Mouse (Mus musculus): ENCODE results near the gene Has3. TPM values are rescaled to one million over a fixed set of nuclear protein-coding genes. Genes with fewer than 3 reads are reported as not detected.

Has3 gene
- polyA plus RNA-seq, 1 experiment from 2014 or later = 0.10 TPM

DNA sequence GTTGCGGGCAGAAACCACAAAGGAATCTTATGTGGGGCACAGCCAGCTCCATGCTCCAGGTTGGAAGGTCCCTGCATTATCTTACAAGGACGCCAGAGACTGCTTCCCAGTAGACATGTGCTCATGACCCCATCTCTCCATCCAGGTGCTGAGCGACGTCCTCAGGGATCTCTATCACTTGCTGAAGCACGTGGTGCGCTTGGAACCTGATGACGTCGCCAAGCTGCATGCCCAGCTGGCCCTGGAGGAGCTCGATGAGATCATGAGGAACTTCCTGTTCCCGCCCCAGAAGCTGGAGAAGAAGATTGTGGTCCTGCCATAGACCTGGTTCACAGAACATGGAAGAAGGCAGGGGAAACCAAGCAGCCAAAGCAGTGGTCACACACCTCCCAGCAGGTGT, 20.0 kb upstream of the Has3 start:
- WGBS = 95% methylated on average over 10 of the region's 10 CpGs
- no peak for ATAC-seq (ENCODE audit: low FRiP score)
- no peak overlapping the region for H3K27ac ChIP-seq (ENCODE audit: low read depth, low read length)

DNA sequence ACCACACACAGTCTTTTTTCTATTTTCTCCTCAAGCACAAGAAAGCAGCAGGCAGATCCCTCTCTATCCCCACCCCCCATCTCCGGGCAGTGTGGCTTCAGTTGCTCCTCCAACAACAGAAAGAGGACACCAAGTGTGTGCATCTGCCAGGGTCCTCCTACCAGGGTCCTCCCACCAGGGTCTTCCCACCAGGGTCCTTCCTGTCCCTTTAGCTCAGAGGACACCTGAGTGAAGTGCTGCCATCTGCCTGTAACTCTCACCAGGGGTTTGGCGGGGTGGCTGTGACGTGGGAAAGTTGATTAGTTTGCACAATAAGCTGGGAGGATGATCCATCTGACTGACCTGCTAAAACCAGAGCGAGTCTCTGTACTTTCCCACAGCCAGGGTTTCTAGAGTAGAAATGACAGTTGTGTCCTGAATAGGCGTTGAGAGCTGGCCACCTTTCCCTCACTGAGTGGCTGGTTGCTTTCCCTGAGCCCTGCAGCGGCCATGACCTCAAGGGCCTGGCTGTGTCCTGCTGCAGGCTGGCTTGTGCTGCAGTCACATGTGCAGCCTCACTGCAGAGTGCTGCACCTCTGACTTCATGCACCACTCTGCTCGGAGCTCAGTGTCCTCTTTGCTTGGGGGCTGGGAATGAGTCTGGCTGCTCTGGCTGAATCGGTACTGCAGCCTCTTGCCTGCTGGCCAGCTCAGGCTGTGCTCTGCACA, 15.4 kb upstream of the Has3 start:
- 48% methylated on average over 8 of the region's 8 CpGs for WGBS
- ATAC-seq (ENCODE audit: low FRiP score) (no peak), DNase-seq (ENCODE audit: low spot score, missing footprints) (no peak)
- Histone ChIP-seq H3K27me3 (ENCODE audit: control insufficient read depth, insufficient read depth, low read length) (no peaks in the 10 kb centered on the region), H3K4me1 (ENCODE audit: control insufficient read depth, insufficient read depth, low read length) (no peaks in the 10 kb centered on the region), H3K4me3 (ENCODE audit: low read depth, low read length) (no peak overlapping the region), H3K4me2 (no peak overlapping the region), H3K9ac (ENCODE audit: low read length) (no peak overlapping the region), H3K36me3 (ENCODE audit: control insufficient read depth, insufficient read depth, low read length) (no peaks in the 10 kb centered on the region; the same call in 1 of the 2 replicates), H3K9me3 (ENCODE audit: control insufficient read depth, low read length) (no peaks in the 10 kb centered on the region), H3K27ac (ENCODE audit: low read depth, low read length) (no peak overlapping the region)

More for the DNA sequence above, 20.0 kb upstream of the Has3 start:
- no peak overlapping the region for H3K9ac ChIP-seq (ENCODE audit: low read length)
- H3K4me2 ChIP-seq = no peak overlapping the region
- no peak overlapping the region for H3K4me3 ChIP-seq (ENCODE audit: low read depth, low read length)
- no peaks in the 10 kb centered on the region for H3K9me3 ChIP-seq (ENCODE audit: control insufficient read depth, low read length)
- no peak for DNase-seq (ENCODE audit: low spot score, missing footprints)
- no peaks in the 10 kb centered on the region for H3K4me1 ChIP-seq (ENCODE audit: control insufficient read depth, insufficient read depth, low read length)
- H3K36me3 ChIP-seq (ENCODE audit: control insufficient read depth, insufficient read depth, low read length) = no peaks in the 10 kb centered on the region
- H3K27me3 ChIP-seq (ENCODE audit: control insufficient read depth, insufficient read depth, low read length) = no peaks in the 10 kb centered on the region

DNA sequence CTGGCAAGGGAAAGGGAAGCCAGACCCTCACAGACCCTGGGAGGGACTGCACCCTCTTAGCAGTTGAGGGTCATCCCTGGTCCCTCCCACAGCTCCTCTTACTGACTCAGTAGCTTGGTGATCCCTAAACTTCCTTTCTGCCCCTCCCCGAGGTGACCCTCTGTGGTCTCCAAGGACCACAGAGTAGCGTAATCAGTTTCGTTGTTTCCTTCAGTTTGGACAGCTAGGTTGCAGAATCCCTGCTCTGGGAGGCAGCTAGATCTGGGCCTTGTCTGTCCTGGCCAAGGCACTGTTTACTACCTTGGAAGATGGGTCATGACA, 14.8 kb upstream of the Has3 start:
- H3K4me3 ChIP-seq (ENCODE audit: low read depth, low read length) = no peak overlapping the region
- no peak overlapping the region for H3K4me2 ChIP-seq
- H3K27ac ChIP-seq (ENCODE audit: low read depth, low read length) = no peak overlapping the region
- no peaks in the 10 kb centered on the region; the same call in 1 of the 2 replicates for H3K36me3 ChIP-seq (ENCODE audit: control insufficient read depth, insufficient read depth, low read length)
- H3K27me3 ChIP-seq (ENCODE audit: control insufficient read depth, insufficient read depth, low read length) = no peaks in the 10 kb centered on the region
- H3K9ac ChIP-seq (ENCODE audit: low read length) = no peak overlapping the region
- DNase-seq (ENCODE audit: low spot score, missing footprints) = no peak
- no peaks in the 10 kb centered on the region for H3K9me3 ChIP-seq (ENCODE audit: control insufficient read depth, low read length)
- H3K4me1 ChIP-seq (ENCODE audit: control insufficient read depth, insufficient read depth, low read length) = no peaks in the 10 kb centered on the region
- ATAC-seq (ENCODE audit: low FRiP score) = no peak
- WGBS = 82% methylated on average over 3 of the region's 3 CpGs

DNA sequence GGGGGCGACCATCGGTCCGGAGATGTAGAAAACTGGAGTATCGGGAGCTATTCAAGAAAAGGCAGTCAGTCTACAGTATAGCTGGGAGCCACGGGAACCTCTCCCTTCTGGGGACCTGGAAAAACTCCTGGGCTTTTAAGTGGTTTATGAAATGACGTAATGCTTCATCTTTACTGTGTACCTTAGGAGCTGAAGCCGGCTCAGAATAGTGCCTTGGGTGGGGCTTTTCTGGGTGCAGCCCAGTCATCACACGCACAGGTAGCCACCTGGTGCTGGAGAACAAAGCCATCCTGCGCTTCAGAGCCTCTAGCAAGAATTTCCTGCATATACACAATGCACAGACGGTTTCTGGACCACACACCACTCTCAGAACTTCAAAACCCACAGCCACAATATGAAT, 7.2 kb upstream of the Has3 start:
- no peaks in the 10 kb centered on the region for H3K4me1 ChIP-seq (ENCODE audit: control insufficient read depth, insufficient read depth, low read length)
- DNase-seq (ENCODE audit: low spot score, missing footprints) (no peak), ATAC-seq (ENCODE audit: low FRiP score) (no peak)
- no peak overlapping the region for H3K4me2 ChIP-seq
- H3K27ac ChIP-seq (ENCODE audit: low read depth, low read length) = no peak overlapping the region
- H3K27me3 ChIP-seq (ENCODE audit: control insufficient read depth, insufficient read depth, low read length) = no peaks in the 10 kb centered on the region
- no peaks in the 10 kb centered on the region for H3K9me3 ChIP-seq (ENCODE audit: control insufficient read depth, low read length)
- no peak overlapping the region for H3K4me3 ChIP-seq (ENCODE audit: low read depth, low read length)
- no peak overlapping the region for H3K9ac ChIP-seq (ENCODE audit: low read length)
- 92% methylated on average over 10 of the region's 10 CpGs for WGBS
- no peaks in the 10 kb centered on the region for H3K36me3 ChIP-seq (ENCODE audit: control insufficient read depth, insufficient read depth, low read length)

DNA sequence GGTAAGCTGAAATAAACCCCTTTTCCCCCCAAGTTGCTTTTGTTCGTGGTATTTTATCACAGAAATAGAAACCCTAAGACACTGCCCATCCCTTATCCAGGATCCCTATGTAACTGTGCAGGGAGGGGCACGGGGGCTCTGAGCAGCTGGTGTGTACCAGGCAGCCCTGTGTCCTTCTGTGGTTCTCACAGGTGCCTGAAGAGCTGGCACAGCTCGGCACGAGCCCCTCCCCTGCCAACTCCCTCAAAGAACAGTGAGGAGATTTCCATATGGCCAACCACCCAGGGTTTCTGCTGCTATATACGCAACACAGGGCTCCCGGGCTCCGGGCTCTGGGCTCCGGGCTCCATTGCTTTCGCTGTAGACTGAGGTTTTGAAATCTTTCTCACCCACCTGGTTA, 4.7 kb upstream of the Has3 start:
- no peaks in the 10 kb centered on the region for H3K36me3 ChIP-seq (ENCODE audit: control insufficient read depth, insufficient read depth, low read length)
- H3K9ac ChIP-seq (ENCODE audit: low read length) = no peak overlapping the region
- H3K27me3 ChIP-seq (ENCODE audit: control insufficient read depth, insufficient read depth, low read length) = peaks cover 15% of the 10 kb centered on the region
- WGBS = 81% methylated on average over 9 of the region's 9 CpGs
- H3K27ac ChIP-seq (ENCODE audit: low read depth, low read length) = no peak overlapping the region
- no peak overlapping the region for H3K4me3 ChIP-seq (ENCODE audit: low read depth, low read length)
- DNase-seq (ENCODE audit: low spot score, missing footprints) (no peak), ATAC-seq (ENCODE audit: low FRiP score) (no peak)
- no peak overlapping the region for H3K4me2 ChIP-seq
- H3K9me3 ChIP-seq (ENCODE audit: control insufficient read depth, low read length) = no peaks in the 10 kb centered on the region
- peaks cover 3% of the 10 kb centered on the region; the same call in 1 of the 2 replicates for H3K4me1 ChIP-seq (ENCODE audit: control insufficient read depth, insufficient read depth, low read length)

DNA sequence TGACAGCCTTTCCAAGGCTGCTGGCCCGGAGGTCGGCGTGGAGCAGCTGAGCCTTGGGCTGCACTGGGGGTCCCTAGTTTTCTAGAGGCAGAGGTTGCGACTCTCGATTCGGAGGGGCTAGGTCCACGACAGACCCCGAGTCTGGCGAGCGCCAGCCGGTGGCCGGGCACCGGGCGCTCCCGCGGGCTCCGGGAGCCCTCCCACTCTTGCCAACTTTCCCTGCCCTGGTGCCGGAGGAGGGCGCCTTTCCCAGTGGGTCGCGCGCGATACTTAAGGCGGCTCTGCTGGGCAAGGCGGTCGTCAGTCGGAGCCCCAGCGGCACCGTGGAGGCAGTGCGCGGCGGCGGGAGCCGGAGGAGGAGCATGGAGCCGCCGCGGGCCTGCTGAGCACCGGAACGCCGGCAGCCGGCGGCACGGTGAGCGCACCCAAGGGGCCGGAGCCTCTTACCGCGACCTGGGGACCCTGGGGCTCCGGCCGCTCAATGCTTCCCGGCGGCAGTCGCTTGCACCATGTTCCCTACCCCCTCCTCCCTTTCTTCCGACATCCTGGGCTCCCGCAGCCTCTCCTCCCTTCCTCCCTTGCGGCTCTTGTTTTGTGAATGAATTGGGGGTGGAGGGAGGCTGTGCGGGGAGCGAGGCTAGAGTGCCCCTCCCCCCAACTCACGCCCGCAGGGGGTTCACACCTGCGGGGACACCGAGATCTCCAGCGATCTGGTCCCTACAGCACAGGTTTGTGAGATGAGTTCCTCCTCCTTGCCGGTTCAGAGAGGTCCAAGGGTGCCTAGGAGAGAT, 690 bp downstream of the Has3 start:
- ATAC-seq (ENCODE audit: low FRiP score) (peak; percentile 74), DNase-seq (ENCODE audit: low spot score, missing footprints) (peak; percentile 95)
- WGBS = under 1% methylated on average over 60 of the region's 63 CpGs
- Histone ChIP-seq H3K27ac (ENCODE audit: low read depth, low read length) (no peak overlapping the region), H3K36me3 (ENCODE audit: control insufficient read depth, insufficient read depth, low read length) (peaks cover 3% of the 10 kb centered on the region; the same call in 1 of the 2 replicates), H3K4me2 (peak overlapping the region; percentile 97), H3K9me3 (ENCODE audit: control insufficient read depth, low read length) (no peaks in the 10 kb centered on the region), H3K9ac (ENCODE audit: low read length) (peak overlapping the region; percentile 66), H3K4me1 (ENCODE audit: control insufficient read depth, insufficient read depth, low read length) (peaks cover 22% of the 10 kb centered on the region), H3K4me3 (ENCODE audit: low read depth, low read length) (peak overlapping the region; percentile 51), H3K27me3 (ENCODE audit: control insufficient read depth, insufficient read depth, low read length) (peaks cover 35% of the 10 kb centered on the region)

DNA sequence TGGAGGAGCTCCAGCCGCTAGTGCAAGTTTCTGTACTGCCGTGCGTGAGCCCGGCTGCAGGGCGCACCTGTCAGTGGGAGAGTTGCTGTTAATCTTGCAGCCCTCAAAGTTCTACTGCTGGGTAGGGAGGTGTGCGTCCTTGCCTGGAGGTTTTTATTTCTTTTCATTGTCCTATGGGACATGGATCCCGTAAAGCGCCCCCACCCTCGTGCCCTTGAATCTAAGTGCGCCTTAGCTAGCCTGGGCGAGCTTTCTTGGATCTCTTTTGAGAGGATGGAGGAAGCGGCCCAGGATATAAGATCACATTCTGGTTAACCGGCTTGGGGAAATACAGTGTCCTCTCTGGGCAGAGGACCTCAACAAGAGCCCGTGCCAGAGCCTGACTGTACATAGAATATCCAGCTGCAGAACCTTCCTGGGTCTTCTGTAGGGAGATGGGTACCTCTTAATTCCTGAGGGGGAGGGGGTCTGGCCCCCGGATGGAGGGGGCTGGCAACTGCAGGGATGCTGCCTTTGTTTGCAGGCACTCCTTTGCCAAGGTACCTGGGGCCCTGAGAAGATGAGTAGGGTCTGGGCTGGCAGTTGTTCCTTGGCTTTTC, 1.4 kb downstream of the Has3 start:
- peak overlapping the region; percentile 66 for H3K9ac ChIP-seq (ENCODE audit: low read length)
- peaks cover 35% of the 10 kb centered on the region for H3K27me3 ChIP-seq (ENCODE audit: control insufficient read depth, insufficient read depth, low read length)
- no peak overlapping the region for H3K27ac ChIP-seq (ENCODE audit: low read depth, low read length)
- H3K4me1 ChIP-seq (ENCODE audit: control insufficient read depth, insufficient read depth, low read length) = peaks cover 22% of the 10 kb centered on the region
- DNase-seq (ENCODE audit: low spot score, missing footprints) (peak; percentile 92), ATAC-seq (ENCODE audit: low FRiP score) (peak; percentile 23; the same call in 1 of the 2 replicates)
- H3K9me3 ChIP-seq (ENCODE audit: control insufficient read depth, low read length) = no peaks in the 10 kb centered on the region
- peak overlapping the region; percentile 51 for H3K4me3 ChIP-seq (ENCODE audit: low read depth, low read length)
- 1% methylated on average over 15 of the region's 15 CpGs for WGBS
- H3K4me2 ChIP-seq = peak overlapping the region; percentile 97
- H3K36me3 ChIP-seq (ENCODE audit: control insufficient read depth, insufficient read depth, low read length) = peaks cover 5% of the 10 kb centered on the region

DNA sequence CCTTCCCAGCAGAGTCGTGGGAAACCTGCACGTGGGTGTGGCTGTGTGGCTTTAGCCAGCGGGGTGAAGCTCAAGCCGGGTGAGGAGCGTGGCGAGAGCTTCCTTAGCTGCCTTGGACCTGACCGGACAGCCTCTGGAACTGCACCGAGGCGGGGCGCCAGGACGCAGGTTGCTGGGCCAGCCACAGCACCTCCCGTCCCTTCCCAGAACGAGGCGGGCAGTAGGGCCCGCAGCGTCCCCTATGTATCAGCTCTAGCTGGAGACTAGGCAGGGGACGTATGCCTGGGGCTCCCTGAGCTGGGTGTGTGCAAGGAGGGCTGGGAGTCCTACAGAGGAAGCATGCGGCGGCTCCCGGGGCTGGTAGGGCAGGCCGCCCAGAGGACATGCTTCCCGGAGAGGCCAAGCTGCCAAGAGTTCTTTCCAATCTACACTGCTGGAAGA, 1.9 kb downstream of the Has3 start:
- peak; percentile 95 for DNase-seq (ENCODE audit: low spot score, missing footprints)
- Histone ChIP-seq H3K27ac (ENCODE audit: low read depth, low read length) (no peak overlapping the region), H3K9ac (ENCODE audit: low read length) (peak overlapping the region; percentile 42; the same call in 1 of the 2 replicates), H3K27me3 (ENCODE audit: control insufficient read depth, insufficient read depth, low read length) (peaks cover 35% of the 10 kb centered on the region), H3K4me1 (ENCODE audit: control insufficient read depth, insufficient read depth, low read length) (peaks cover 22% of the 10 kb centered on the region), H3K4me2 (peak overlapping the region; percentile 97), H3K9me3 (ENCODE audit: control insufficient read depth, low read length) (no peaks in the 10 kb centered on the region), H3K4me3 (ENCODE audit: low read depth, low read length) (peak overlapping the region; percentile 51), H3K36me3 (ENCODE audit: control insufficient read depth, insufficient read depth, low read length) (peaks cover 8% of the 10 kb centered on the region)
- WGBS = under 1% methylated on average over 22 of the region's 22 CpGs
- peak; percentile 57 for ATAC-seq (ENCODE audit: low FRiP score)
